Mouse (Mus musculus): Measurements from ENCODE around the gene Psrc1.

Gene Psrc1

GRCm38 (mm10) chr3:108383485-108384354, at the start of gene Psrc1:
TSS of gene Psrc1 (plus strand) at chr3:108383839.
- DNase-seq (ENCODE audit: low spot score in 2 of 2): peak; percentile 62 to 85

DNA sequence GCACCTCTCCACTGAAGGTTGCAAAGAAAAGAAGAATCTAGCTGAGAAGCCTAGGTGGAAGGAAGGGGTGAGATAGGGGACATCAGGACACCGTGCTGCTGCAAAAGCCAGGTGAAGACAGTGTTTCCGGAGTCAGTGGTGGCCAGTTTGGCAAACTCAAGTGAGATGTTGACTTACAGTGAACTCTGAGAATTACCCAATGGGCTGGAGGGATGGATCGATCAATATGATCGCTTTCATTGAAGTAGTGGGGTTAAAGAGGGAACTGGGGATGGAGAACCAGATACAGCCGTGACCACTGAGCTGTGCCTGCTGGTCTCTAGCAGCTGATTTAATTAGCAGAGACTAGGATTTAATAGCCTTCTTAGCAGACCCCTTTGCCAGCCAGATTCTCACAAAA, 46.8 kb upstream of the Psrc1 start:
- no peak for DNase-seq (ENCODE audit: low spot score in 2 of 2)

DNA sequence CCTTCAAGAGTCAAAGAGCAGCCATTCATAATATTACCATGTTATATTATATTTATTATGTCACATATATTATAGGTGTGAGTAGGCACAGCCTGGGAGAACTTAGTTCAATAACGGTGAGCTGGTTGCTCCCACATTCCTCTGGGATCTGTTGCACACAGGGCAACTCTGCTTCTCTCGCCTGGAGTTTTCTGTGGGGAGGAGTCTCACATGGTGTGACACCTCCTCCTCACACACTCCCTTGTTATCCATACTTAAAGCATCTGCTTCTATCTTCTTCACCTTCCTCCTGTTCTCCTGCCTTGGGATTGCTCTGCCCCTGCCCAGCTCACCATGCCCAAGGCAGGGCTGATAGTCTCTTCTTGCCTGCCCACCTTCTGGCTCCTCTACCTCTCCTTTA, 42.6 kb upstream of the Psrc1 start:
- no peak for DNase-seq (ENCODE audit: low spot score in 2 of 2)

- DNase-seq (ENCODE audit: low spot score in 2 of 2): no peak
These were observed 41.5 kb upstream of the Psrc1 start for GRCm38 (mm10) chr3:108342185-108342584.

DNA sequence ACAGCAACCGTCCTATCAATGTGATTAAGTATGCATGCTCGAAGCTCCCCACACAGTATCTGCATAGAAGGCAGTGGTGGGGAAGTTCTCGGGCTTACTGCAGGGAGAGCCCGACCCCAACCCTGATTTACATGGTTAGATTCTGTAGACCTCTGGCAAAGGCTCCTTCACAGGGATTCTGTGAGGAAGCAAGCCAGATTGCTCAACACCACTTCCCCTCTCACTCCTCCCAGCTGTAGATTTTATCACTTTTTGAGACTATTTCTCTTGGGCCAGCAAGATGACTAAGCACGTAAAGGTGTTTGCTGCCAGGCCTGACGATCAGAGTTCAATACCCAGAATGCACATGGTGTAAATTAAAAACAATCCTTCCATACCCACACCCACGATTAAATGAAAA, 37.8 kb upstream of the Psrc1 start:
- no peak for DNase-seq (ENCODE audit: low spot score in 2 of 2)

DNA sequence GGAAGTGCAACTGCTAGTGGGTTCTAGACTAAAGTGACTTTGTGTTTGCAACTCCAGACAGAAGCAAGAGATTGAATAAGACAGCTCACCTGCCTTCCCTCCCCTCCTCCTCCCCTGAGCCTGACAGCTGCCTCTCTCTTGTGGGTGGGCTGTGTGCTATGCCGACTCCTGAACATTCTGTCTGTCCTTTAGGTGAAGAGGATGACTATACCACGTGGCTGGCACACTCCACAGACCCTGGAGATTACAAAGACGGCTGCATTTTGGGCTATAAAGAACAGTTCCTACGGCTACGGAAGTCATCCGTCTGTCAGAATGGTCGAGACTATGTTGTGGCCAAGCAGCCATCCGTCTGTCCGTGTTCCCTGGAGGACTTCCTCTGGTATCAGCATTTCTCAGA, 35.3 kb upstream of the Psrc1 start:
- no peak for DNase-seq (ENCODE audit: low spot score in 2 of 2)

- DNase-seq (ENCODE audit: low spot score in 2 of 2): no peak
These were observed 28.4 kb upstream of the Psrc1 start for GRCm38 (mm10) chr3:108355245-108355644.

- no peak for DNase-seq (ENCODE audit: low spot score in 2 of 2)
These were observed 26.6 kb upstream of the Psrc1 start for GRCm38 (mm10) chr3:108357051-108357450.

DNA sequence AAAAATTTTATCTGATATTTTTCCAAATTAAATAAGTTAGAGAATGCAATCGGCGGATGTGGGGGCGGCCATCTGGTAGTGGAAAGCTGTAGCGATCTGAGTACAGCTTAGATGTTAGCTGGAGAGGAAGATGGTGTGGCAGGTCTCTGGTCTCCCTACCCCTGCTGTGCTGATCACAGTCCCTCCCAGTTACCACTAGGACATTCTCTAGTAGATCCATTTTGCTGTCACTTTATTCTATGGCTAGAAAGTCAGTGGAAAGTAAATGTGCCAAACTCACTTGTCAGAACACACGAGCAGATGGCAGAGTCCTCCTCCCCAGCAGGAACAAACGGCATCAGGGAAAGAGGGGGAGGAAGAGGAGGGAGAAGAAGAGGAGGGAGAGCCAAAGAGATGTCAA, 25.2 kb upstream of the Psrc1 start:
- no peak for DNase-seq (ENCODE audit: low spot score in 2 of 2)

GRCm38 (mm10) chr3:108360894-108361293, 22.7 kb upstream of the Psrc1 start:
- no peak for DNase-seq (ENCODE audit: low spot score in 2 of 2)

DNA sequence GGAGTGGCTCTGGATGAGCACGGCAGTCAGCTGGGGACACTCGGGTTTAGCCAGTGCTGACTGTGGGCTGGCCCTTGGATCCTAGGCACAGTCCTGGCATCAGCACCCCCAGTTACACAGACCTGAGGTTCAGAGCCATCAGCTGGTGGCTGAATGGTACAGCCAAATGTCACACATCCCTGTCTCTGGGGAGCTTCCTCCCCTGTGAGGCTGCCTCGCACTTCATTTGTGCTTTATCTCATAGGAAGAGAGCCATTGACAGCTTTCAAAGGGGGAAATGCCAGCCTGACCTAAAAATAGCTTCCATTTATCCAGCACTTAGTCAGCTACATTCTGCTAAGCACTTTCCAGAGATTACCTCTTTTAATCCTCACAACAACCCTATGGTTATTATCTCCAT, 20.0 kb upstream of the Psrc1 start:
- DNase-seq (ENCODE audit: low spot score in 2 of 2): no peak

GRCm38 (mm10) chr3:108364270-108364995, 19.2 kb upstream of the Psrc1 start, which contains the start of gene Mybphl:
TSS of gene Mybphl (plus strand) at chr3:108364911.
- DNase-seq (ENCODE audit: low spot score in 2 of 2): no peak

DNA sequence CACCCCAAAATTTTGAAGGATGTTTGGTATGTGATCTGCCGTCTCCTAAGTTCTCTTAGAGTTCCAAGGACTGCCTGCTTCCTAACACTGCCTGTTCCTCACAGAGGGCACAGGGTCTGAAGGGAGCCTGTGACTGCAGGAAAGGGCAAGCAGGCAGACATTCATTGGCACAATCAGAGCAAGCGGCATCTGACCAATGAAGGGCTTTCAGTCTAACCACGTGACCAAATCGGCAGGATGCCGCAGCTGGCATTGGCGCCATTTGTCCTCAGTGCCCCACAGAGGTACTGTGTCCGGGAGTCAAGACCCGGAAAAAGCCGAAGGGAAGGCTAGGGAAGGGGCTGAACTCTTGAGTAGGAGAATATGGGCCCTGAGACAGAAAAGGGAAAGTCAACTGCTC, 16.5 kb upstream of the Psrc1 start:
- DNase-seq (ENCODE audit: low spot score in 2 of 2): peak in 1 of 2 experiments; percentile 29

DNA sequence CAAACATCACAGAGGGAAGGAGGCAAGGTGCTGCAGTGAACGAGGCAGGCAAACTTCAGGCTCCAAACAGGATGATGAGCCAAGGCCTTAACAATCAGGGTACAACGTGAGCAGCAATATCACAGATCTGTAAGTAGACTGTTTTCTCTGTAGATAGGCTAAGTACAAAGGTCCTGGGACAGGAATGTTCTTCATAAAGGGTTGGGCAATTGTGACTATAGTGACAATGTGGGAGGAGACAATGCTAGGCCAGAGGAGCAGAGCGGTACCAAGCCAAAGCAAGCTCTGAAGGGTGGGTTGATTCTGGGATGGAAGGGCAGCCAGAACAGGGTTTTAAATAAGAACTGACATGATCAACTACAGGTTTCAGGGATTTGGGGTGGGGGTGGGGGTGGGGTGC, 15.8 kb upstream of the Psrc1 start:
- no peak for DNase-seq (ENCODE audit: low spot score in 2 of 2)

- no peak for DNase-seq (ENCODE audit: low spot score in 2 of 2)
These were observed 14.9 kb upstream of the Psrc1 start for GRCm38 (mm10) chr3:108368721-108369120.

DNA sequence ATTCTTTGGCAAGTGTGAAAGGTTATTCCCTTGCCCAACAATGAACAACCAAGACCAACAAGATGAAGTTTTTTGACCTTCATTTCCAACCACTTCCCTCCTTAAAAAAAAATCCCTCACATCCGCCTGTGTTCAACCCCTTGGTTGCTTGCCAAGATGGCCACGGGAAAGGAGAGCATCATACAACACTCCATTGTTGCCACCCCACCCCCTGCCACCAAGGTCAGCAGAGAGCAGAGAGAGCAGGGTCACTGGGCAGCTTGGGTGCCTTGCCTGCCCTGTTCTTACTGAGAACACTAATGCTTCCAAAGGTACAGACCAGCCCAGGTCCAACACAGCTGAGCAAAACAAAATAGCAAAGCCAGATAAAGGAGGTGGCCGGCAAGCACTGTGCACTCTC, 11.4 kb upstream of the Psrc1 start:
- DNase-seq (ENCODE audit: low spot score in 2 of 2): no peak

GRCm38 (mm10) chr3:108372691-108373090, 10.9 kb upstream of the Psrc1 start:
- DNase-seq (ENCODE audit: low spot score in 2 of 2): no peak

DNA sequence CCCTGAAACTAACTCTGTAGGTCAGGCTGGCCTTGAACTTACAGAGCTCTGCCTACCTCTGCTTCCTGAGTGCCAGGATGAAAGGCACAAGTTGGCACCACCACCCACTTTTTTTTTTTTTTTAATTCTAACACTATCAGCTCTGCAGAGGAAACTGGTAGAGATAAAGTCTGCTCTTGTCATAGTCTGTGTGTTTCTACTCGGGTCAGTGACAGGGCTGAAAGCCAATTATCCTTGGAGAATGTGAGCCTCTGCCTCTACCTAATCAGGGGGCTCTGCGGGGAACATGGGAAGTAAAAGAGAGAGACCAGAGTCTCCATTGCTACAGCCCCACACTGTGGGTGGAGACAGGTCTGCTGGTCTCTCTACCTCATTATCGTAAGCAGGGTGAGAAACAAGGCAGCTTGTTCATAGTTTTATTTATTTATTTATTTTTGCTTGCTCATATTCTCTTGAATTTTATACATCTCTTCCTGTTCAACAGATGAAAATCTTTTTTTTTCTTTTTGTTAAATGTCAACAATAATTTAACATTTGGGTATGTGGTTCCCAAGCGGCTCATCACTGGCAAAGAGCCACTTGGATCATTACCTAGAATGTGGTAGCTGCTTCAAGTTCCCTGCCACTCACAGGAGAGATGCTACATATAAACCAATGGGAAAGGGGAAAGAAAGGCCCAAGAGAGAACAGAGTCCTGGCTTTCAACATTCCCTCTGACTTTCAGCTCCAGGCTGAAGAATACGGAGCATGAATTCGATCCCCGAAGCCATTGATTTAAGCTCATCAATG, 4.6 kb upstream of the Psrc1 start:
- DNase-seq (ENCODE audit: low spot score in 2 of 2): no peak

- no peak for DNase-seq (ENCODE audit: low spot score in 2 of 2)
These were observed 2.9 kb upstream of the Psrc1 start for GRCm38 (mm10) chr3:108380695-108381094.

DNA sequence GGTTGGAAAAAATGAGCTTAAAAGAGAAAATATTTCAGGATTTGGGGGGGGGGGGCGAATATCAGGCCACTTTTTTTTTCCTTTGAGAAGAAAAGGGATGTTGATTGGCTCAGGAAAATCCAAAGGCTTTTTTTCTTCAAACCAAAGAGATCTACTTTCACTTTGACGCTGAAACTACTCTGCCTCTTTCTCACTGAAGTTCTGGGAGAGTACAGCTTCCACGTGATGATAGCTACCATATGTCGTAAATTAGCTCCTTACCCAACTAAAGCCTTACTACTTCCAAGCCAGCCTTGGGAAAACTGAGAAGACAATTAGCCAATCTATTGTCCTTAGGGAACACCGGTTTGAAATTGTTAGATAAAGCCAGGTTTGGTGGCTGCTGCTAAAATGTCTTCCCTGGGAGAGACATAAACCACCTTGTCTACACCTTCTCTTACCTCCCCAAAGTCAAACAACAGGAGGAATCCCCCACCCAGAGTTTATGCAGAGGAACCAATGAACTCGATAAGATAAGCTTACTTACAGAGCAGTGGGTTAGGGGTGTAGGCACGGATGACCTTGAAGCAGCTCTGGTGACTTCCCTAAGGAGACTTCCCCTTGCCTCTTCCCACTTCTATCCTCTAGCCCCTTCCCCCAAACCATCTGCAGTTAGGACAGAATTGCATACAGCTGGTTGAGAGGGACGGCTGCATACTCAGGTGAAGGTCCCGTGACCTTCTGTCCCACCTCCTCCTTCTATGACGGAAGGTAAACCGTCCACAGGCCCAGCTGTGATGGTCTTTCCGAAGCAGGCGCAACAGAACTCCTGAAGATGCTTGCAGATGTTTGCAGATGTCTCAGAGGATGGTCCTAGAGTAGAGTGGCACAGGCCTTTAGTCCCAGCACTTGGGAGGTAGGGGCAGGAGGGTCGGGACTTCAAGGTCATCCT, 1.4 kb upstream of the Psrc1 start:
- DNase-seq (ENCODE audit: low spot score in 2 of 2): no peak

DNA sequence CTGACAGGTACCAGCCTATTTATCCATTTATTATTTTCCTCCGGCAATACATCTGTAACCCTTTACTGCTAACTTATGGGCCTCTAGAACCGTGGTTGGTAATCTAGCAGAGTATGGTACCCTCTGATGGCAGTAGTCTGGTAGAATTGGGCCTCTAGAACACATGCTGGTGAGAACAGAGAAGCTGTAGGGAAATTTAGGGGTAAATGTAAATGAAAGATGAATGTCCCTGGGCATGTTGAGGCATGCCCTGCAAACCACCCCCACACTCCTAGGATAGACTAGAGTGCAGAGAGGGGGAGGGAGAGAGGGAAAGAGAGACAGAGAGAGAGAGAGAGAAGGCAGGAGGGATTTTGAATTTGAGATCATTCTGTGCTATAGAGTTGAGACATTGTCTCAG, 786 bp downstream of the Psrc1 start:
- DNase-seq (ENCODE audit: low spot score in 2 of 2): no peak

Measured in cerebellum, postnatal 4 days (tissue).